Mouse (Mus musculus): ENCODE results near the gene Gsto2. TPM values are rescaled to one million over a fixed set of nuclear protein-coding genes. Genes with fewer than 3 reads are reported as not detected.

Gsto2 gene
- polyA plus RNA-seq, 1 experiment, result 0.97 TPM

- H3K27ac ChIP-seq (ENCODE audit: insufficient read depth, low read depth, low read length), result no peak overlapping the region
- H3K4me1 ChIP-seq (ENCODE audit: control insufficient read depth, insufficient read depth, low read length), result peaks cover 27% of the 10 kb centered on the region
- no peak overlapping the region for H3K4me3 ChIP-seq (ENCODE audit: insufficient read depth, low read length)
- TF ChIP-seq CTCF (IDR thresholded peaks at IDR 0.05; ENCODE audit: low read depth, low read length) (no peak), POLR2A (IDR thresholded peaks at IDR 0.05; ENCODE audit: borderline replicate concordance, low read depth, low read length) (no peak)
Measured at GRCm38 (mm10) chr19:47913344-47913743, 48.0 kb downstream of the Gsto2 start.

- TF ChIP-seq POLR2A (IDR thresholded peaks at IDR 0.05; ENCODE audit: borderline replicate concordance, low read depth, low read length), result no peak
- peaks cover 25% of the 10 kb centered on the region for H3K4me1 ChIP-seq (ENCODE audit: control insufficient read depth, insufficient read depth, low read length)
- H3K27ac ChIP-seq (ENCODE audit: insufficient read depth, low read depth, low read length), result no peak overlapping the region
- no peak overlapping the region for H3K4me3 ChIP-seq (ENCODE audit: insufficient read depth, low read length)
Measured at GRCm38 (mm10) chr19:47914191-47914590, 48.9 kb downstream of the Gsto2 start.

GRCm38 (mm10) chr19:47915251-47915650 is 49.9 kb downstream of the Gsto2 start:
- Histone ChIP-seq H3K27ac (ENCODE audit: insufficient read depth, low read depth, low read length) (no peak overlapping the region), H3K4me3 (ENCODE audit: insufficient read depth, low read length) (no peak overlapping the region), H3K4me1 (ENCODE audit: control insufficient read depth, insufficient read depth, low read length) (peaks cover 20% of the 10 kb centered on the region)
- TF ChIP-seq POLR2A (IDR thresholded peaks at IDR 0.05; ENCODE audit: borderline replicate concordance, low read depth, low read length) (no peak), CTCF (IDR thresholded peaks at IDR 0.05; ENCODE audit: low read depth, low read length) (no peak)

DNA sequence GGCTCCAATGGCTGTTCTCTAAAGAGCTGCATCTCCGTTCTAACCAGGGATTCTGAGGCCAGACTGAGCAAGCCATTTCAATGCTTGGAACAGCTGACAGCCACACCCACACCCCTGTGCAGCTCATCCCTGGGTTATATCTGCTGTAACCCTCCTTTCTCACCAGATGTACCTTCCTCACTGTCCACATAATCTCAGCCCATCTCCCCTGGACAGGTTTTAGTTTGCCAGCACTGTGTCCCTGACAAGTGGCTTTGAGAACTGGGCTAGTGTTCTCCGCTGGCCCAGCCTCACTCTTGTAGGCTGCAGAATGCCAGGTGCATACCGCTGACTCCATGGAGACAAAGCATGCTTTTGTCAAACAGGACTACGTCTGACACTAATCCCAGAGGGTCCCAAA is 52.1 kb downstream of the Gsto2 start:
- Histone ChIP-seq H3K27ac (ENCODE audit: insufficient read depth, low read depth, low read length) (no peak overlapping the region), H3K4me3 (ENCODE audit: insufficient read depth, low read length) (peak overlapping the region; percentile 80; the same call in 1 of the 2 replicates), H3K4me1 (ENCODE audit: control insufficient read depth, insufficient read depth, low read length) (peaks cover 15% of the 10 kb centered on the region)
- TF ChIP-seq CTCF (IDR thresholded peaks at IDR 0.05; ENCODE audit: low read depth, low read length) (no peak), POLR2A (IDR thresholded peaks at IDR 0.05; ENCODE audit: borderline replicate concordance, low read depth, low read length) (no peak)

DNA sequence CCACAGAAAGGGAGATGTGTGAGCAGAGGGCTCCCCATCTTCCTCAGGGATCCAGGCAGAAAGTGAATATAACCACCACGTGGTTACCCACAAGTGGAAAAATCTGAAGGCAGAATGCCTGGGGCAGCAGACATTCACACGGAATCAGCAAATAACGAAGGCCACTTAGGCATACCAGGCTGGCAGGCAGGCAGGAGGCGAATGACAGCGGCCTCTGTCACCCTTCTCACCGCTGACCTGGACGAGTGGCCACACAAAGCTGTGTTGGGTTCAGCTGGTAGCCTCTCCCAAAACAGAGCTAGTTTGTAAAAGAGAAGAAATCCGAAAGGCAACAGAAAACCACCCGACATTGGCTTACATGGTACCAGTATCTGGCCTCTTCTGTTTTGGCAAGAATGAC is 52.7 kb downstream of the Gsto2 start:
- no peak for TF ChIP-seq CTCF (IDR thresholded peaks at IDR 0.05; ENCODE audit: low read depth, low read length)
- no peak for TF ChIP-seq POLR2A (IDR thresholded peaks at IDR 0.05; ENCODE audit: borderline replicate concordance, low read depth, low read length)
- Histone ChIP-seq H3K4me1 (ENCODE audit: control insufficient read depth, insufficient read depth, low read length) (peaks cover 15% of the 10 kb centered on the region), H3K27ac (ENCODE audit: insufficient read depth, low read depth, low read length) (peak overlapping the region; percentile 40), H3K4me3 (ENCODE audit: insufficient read depth, low read length) (peak overlapping the region; percentile 80)

DNA sequence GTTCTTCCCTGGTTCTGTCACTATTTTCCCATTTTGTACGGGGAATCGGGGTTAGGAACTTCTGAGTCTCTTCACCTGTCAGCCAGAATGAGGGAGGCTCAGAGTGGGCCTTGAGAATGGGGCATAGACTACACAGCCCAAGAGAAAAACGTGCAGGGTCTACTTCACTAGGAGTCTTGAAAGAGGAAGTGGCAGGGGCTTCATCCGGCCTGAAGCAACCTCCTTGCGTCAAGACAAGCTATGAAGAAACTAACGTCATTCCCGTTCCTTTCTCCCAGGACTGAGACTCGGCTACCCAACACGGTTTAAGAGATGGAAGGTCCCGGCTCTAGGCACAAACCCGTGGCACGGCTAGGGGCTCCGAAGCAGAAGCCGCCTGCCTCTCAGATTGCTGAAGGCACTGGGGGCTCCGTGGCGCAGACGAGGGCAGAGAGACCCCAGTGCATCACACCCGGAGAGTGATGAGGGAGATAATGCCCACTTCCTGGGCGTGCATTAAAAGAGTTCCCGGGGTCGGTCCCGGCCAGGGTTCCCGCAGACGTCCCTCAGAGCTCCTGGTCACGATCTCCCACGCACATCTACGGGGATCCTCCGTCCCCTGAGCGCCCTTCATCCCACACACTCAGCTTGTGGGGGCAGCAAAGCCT is 53.2 kb downstream of the Gsto2 start:
- Histone ChIP-seq H3K4me3 (ENCODE audit: insufficient read depth, low read length) (peak overlapping the region; percentile 80), H3K4me1 (ENCODE audit: control insufficient read depth, insufficient read depth, low read length) (peaks cover 19% of the 10 kb centered on the region), H3K27ac (ENCODE audit: insufficient read depth, low read depth, low read length) (peak overlapping the region; percentile 44)
- TF ChIP-seq CTCF (IDR thresholded peaks at IDR 0.05; ENCODE audit: low read depth, low read length), result no peak
- no peak for TF ChIP-seq POLR2A (IDR thresholded peaks at IDR 0.05; ENCODE audit: borderline replicate concordance, low read depth, low read length)

GRCm38 (mm10) chr19:47919126-47919965 is 54.0 kb downstream of the Gsto2 start, which contains the start of the genes Cfap43 and Itprip:
Gene Cfap43, minus strand, starts transcription at chr19:47919287.
Gene Itprip, minus strand, starts transcription at chr19:47919299.
- H3K4me3 ChIP-seq (ENCODE audit: insufficient read depth, low read length), result peak within 1 kb of the TSS; percentile 80
- H3K27ac ChIP-seq (ENCODE audit: insufficient read depth, low read depth, low read length), result peak within 1 kb of the TSS; percentile 77
- H3K4me1 ChIP-seq (ENCODE audit: control insufficient read depth, insufficient read depth, low read length), result peaks cover 22% of the 10 kb centered on the region
- TF ChIP-seq POLR2A (IDR thresholded peaks at IDR 0.05; ENCODE audit: borderline replicate concordance, low read depth, low read length) (no peak), CTCF (IDR thresholded peaks at IDR 0.05; ENCODE audit: low read depth, low read length) (peak; percentile 43; the same call in 1 of the 2 replicates)

GRCm38 (mm10) chr19:47919966-47920375 is 54.6 kb downstream of the Gsto2 start:
- Histone ChIP-seq H3K27ac (ENCODE audit: insufficient read depth, low read depth, low read length) (peak overlapping the region; percentile 77), H3K4me1 (ENCODE audit: control insufficient read depth, insufficient read depth, low read length) (peaks cover 22% of the 10 kb centered on the region), H3K4me3 (ENCODE audit: insufficient read depth, low read length) (peak overlapping the region; percentile 80)
- no peak for TF ChIP-seq POLR2A (IDR thresholded peaks at IDR 0.05; ENCODE audit: borderline replicate concordance, low read depth, low read length)
- no peak for TF ChIP-seq CTCF (IDR thresholded peaks at IDR 0.05; ENCODE audit: low read depth, low read length)

DNA sequence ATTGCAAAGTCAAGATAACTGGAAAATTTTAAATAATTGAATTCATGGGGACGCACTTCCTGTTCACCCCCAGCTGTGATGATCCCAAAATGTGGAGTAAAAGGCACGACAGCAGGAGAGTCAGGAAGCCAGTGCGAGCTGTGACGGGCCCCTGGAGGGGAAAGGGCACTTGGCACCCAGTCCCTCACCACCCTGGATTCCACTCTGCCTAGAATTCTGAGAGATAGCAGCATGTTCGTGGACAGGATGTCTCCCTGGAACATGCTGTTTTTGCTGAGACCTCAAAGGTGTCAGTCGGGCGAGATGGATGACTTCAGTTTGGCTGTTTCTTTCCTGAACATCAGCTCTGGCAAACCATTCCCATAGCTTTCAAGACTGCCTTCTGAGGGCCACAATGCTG is 60.5 kb downstream of the Gsto2 start:
- Histone ChIP-seq H3K4me1 (ENCODE audit: control insufficient read depth, insufficient read depth, low read length) (peaks cover 6% of the 10 kb centered on the region), H3K4me3 (ENCODE audit: insufficient read depth, low read length) (no peak overlapping the region), H3K27ac (ENCODE audit: insufficient read depth, low read depth, low read length) (no peak overlapping the region)
- TF ChIP-seq CTCF (IDR thresholded peaks at IDR 0.05; ENCODE audit: low read depth, low read length), result no peak
- TF ChIP-seq POLR2A (IDR thresholded peaks at IDR 0.05; ENCODE audit: borderline replicate concordance, low read depth, low read length), result no peak

DNA sequence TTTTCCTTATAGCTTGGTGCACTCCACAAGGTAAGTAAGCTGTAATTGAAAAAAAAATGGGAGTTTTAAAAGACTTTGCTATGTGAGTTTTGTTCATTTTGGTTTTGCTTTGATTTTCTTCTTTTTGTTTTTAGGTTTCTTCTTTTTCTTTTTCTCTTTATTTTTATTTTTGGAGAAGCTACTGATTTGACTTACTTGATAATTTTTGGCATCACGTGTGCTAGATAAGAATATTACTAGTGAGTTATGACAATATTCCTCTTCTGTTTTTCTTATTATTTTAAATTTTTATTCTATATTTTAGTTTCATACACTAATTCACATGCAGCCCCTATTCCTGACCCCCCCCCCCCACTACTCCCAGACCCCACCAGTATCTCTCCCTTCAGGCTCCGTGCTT is 61.7 kb downstream of the Gsto2 start:
- no peak overlapping the region for H3K4me3 ChIP-seq (ENCODE audit: insufficient read depth, low read length)
- H3K4me1 ChIP-seq (ENCODE audit: control insufficient read depth, insufficient read depth, low read length), result peaks cover 6% of the 10 kb centered on the region
- no peak overlapping the region for H3K27ac ChIP-seq (ENCODE audit: insufficient read depth, low read depth, low read length)
- TF ChIP-seq POLR2A (IDR thresholded peaks at IDR 0.05; ENCODE audit: borderline replicate concordance, low read depth, low read length) (no peak), CTCF (IDR thresholded peaks at IDR 0.05; ENCODE audit: low read depth, low read length) (no peak)
